Mouse (Mus musculus) urinary bladder, postnatal 14 days (tissue): Measurements from ENCODE around the gene B4galt2.

Experiments
- DNase-seq: peaks from one replicate; pipeline ENCODE4 v3.0.0; 2021; ENCODE audit warnings: low spot score

The B4galt2 gene

GRCm38 (mm10) chr4:117908834-117909453, 25.7 kb upstream of the B4galt2 start:
- DNase-seq = no peak

DNA sequence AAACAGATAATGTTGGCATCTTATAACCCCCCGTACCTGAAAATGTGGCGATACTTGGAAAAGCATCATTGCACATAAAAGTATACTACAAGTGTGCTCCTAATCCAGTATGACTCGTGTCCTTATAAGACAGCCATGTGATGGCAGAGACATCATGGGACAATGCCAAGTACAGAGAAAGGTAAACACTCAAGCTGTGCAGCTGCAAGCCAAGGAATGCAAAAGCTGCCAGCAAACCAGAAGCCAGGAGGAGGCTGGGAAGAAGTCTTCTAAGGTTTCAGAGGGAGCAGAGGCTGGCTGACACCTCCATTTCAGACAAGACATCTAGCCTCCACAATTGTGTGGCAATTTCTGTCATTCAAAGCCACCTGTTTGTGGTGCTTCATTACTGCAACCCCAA, 22.9 kb upstream of the B4galt2 start:
- peak; percentile 46 for DNase-seq

- DNase-seq = no peak
Observed at GRCm38 (mm10) chr4:117904761-117905160, 21.5 kb upstream of the B4galt2 start.

DNA sequence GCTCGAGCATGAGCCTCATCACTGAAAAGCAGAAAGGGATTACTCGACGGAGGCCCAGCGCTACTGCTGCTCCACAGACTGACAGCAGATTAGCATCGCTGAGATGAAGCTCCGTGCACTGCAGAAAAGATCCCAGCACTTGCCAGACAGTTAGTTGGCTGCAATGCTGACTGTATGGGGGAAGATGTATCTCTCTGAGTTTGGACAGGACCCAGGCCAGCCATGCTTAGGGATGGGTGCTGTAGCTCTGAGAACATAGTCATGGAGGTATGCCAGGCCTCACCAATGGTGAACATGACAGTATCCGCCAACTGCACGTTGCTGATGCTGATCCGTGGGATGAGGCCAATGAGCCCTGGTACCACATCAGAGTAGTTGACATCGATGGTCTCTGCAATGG, 20.8 kb upstream of the B4galt2 start:
- DNase-seq = no peak

DNA sequence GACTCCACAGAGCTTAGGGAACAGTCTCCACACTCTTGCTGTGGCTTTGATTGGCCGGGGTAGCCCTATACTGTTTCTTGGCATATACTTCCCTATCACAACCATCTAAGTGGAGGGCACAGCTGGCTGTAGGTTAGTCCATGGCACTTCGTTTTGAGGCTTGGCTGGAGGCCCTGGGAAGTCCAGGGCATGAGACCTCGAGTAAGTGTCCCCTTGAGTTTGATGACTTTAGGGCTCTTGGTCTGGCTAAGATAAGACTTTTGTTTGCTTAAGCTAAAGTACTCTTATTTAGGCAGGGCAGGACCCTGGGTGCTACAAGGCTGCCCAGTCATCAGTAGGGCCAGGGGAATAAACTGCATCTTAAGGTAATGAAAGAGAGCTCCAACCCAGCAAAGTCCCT, 14.8 kb upstream of the B4galt2 start:
- no peak for DNase-seq

DNA sequence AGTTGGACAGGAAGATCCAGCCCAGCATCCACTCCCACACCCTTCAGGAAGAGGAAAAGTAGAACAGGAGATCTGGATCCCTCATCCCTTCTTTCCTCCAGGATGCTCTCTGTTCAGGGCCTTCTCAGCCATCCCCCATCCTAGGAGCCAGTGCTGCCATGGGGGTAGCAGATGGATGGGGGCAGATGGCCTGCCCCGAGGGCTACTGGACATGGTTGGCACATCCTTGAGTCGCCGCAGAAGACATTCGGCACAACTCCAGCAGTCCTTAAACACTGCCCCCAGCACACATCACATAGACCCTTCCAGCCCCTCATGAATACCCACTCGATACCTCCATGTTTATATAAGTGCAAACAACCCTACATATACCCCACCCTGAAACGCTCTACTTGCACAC, 12.7 kb upstream of the B4galt2 start:
- no peak for DNase-seq

- DNase-seq = no peak
Observed at GRCm38 (mm10) chr4:117895339-117895738, 12.1 kb upstream of the B4galt2 start.

DNA sequence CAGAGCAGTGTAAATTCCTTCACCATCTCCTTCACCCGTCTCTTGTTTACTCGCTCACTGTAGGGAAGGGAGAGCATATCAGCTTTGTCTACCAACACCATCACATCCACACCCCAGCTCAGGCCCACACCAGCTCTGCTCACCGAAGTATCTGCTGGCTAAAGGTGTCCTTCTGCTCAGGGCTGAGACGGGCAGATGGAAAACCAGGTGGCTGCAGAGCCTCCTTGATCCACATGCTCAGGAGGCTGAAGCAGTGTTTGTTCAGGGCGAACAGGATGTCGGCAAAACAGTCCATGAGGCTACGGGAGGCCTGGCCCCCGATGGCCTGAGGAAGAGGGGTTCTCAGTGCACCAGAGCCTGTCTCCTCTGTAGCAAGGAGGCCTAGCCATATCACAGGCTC, 11.3 kb upstream of the B4galt2 start:
- DNase-seq = no peak

DNA sequence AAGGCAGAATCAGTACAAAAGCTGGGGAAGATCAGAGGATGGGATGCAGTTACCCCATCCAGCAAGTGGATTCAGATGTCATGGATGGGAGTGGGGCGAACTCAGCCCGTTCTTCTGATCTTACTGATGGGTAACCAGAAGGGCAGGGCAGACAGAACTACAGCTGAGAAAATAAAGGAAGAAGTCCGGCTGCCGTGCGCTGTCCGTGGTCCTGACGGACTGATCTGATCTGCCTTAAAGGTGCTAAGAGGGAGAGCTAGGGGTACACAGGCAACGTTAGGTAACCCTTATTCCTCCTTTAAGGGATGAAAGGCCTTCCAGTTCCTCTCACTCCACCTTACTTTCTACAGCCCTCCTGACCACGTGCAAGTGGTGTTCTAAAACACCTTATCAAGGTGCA, 10.1 kb upstream of the B4galt2 start:
- DNase-seq = peak; percentile 71

- DNase-seq = peak; percentile 78
Observed at GRCm38 (mm10) chr4:117891738-117892161, 8.5 kb upstream of the B4galt2 start, which contains the start of gene Dph2. Gene Dph2 (minus strand): TSS chr4:117892032.

GRCm38 (mm10) chr4:117890750-117891149, 7.5 kb upstream of the B4galt2 start:
- DNase-seq = no peak

GRCm38 (mm10) chr4:117890031-117890430, 6.7 kb upstream of the B4galt2 start:
- DNase-seq = no peak

- DNase-seq = no peak
Observed at GRCm38 (mm10) chr4:117889471-117889870, 6.2 kb upstream of the B4galt2 start.

DNA sequence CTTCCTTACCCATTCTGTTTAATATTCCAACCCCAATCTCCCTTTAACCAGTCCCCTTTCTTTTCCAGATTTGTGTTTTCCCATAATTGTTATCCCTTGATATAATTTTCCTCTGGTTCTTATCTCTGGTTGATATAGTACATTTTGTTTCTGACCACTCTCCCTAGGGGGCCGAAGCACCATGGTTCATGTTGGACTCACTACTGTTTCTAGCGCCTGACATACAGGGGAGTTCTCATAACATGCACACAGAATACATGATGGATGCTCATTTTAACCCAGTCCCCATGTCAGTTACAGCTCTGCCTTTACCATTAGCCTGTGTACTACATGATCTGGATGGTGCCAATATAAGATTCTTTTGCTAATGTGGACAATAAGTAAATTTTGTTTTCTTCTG, 4.6 kb upstream of the B4galt2 start:
- DNase-seq = no peak

DNA sequence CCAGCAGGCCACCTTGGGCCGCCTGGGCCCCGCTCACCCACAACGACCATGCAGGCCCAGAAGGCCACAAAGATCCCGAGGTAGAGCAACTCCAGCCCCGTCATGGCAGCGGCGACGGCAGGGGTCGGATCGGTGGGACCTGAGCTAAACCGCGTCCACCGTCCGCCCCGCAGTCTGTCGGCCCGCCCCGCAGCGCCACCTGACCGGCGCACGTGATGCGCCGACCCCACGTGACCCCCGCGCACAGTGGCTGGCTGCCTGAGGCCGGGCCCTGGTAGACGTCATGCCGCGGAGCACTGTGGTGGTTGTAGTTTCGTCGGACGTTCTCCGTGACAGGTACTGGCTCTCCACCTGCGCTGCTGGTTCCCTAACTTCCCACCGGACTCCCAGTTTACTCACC, 3.8 kb upstream of the B4galt2 start, which contains the start of gene Atp6v0b:
Gene Atp6v0b, minus strand, starts transcription at position 201 of the 400 bp plus-strand sequence.
- peak; percentile 94 for DNase-seq

DNA sequence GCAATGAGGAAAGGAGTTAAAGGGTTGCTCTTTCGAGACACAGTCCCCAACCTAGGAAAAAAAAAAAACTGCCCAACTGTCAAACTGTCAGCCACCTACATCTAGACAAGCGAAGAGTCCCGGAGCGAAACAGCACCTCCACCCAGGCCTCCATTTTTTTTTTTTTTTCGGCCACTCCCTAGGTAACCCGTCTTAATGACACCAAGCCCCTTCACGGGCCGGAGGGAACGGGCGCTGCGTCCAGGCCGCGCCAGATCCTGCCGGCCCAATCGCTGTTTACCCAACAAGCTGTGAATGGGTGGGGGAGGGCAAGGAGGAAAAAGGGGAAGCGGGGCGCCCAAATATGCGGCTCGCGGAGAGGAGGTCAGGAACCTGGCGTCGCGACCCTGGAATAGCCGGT, 3.4 kb upstream of the B4galt2 start:
- DNase-seq = no peak

DNA sequence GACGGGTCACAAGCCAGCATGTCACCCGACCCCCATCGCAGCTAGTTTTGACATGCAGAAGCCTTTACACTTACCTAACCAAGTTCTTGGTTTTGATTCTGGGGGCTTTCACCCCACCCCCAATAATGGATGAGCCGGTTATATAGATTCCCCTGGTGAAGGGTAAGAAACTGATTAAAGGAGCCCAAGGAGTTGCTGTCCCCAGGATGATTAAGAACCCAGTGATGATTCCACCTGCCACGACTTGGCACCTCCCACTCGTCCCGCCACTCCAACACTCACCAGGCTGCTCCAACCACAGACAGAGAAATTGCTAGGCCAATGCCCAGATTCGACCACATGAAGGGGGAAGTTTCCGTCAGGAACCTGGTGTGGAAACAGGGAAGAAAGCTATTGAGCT, 2.7 kb upstream of the B4galt2 start:
- DNase-seq = no peak

DNA sequence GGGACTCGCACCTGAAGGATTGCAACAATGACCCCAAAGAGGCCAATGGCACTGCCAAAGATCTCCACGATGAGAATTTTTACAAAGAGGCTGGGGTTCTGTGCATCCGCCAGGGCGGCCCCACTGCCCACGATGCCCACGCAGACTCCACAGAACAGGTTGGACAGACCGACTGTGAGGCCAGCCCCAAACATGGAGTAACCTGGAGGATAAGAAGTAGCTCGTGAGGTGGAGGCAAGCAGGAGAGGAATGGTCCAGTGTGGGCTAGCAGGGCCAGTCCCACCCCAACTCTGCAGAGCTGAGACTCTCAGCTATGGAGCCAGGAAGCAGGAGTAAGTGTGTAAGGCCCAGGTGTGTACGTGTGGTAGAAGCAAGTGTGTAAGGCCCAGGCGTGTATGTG, 1.8 kb upstream of the B4galt2 start:
- no peak for DNase-seq

- DNase-seq = no peak
Observed at GRCm38 (mm10) chr4:117884146-117884545, 859 bp upstream of the B4galt2 start.

- DNase-seq = no peak
Observed at GRCm38 (mm10) chr4:117878703-117879102, 4.6 kb downstream of the B4galt2 start.

- DNase-seq = no peak
Observed at GRCm38 (mm10) chr4:117878301-117878700, 5.0 kb downstream of the B4galt2 start.

DNA sequence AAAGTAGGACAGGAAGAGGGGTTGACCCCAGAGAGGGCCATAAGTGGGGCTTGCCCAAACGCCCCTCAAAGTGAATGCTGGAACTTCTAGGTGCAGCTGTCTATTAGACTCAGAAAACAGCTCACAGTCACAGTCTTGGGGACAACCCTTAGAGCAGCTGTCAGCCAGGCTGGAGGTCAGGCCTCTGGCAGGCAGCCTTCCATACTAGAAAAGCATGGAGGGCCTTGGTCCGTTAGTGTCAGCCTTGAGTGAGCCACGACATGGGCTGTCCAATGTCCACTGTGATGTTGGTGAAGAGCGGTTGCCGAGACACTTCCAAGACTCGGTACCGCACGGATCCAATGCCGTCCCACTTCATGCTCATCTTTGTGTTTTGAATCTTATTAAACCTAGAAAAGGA, 9.7 kb downstream of the B4galt2 start:
- DNase-seq = no peak

GRCm38 (mm10) chr4:117872471-117872886, 10.8 kb downstream of the B4galt2 start, which contains the start of gene Ccdc24:
Gene Ccdc24 (minus strand): TSS chr4:117872557.
- DNase-seq = no peak

GRCm38 (mm10) chr4:117871787-117872186, 11.5 kb downstream of the B4galt2 start:
- no peak for DNase-seq
